Mouse (Mus musculus): Measurements from ENCODE around the gene Sycn. TPM values are rescaled to one million over a fixed set of nuclear protein-coding genes. Genes with fewer than 3 reads are reported as not detected.

Gene Sycn
- polyA plus RNA-seq, 1 experiment from 2014 or later: not detected

- no peak overlapping the region for H3K9ac ChIP-seq (replicated peaks; ENCODE audit: low read depth)
Observed at GRCm38 (mm10) chr7:28585001-28585400, 44.3 kb downstream of the Sycn start.

DNA sequence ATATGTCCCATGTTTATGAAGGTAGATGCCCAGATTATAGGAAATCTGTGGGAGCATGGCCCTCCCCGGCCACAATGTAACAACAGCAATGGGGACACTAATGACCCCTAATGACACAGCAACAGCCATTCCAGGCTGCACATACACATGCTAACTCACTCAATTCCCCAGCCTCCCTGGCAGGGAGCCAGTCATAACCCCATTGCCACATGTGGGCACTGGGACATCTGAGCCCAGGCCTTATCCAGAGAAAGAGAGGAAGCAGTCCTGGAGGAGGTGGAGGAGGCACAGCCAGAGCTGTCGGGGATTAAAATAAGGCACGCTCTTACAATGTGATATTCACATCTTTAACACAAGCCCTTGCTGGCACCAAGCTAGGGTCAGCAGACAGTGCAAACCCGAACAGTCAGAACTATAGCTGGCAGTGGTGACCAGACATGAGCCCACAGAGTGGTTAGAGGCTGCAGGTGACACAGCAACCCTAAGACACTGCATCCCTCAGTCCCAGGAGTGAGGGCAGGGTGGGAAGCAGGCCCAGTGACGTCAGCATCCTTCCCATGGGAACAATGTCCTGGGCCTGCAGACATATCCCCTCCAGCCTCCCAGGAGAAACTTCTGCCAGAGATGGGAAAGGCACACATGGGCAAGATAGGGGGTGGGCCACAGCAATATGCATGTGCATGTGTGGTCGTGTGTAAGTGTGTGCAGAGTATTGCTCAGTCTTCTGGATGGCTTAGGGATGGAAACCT is 46.2 kb downstream of the Sycn start:
- ATAC-seq (peak; percentile 63), DNase-seq (ENCODE audit: low spot score) (peak; percentile 59)
- no peaks in the 10 kb centered on the region for H3K27me3 ChIP-seq (replicated peaks; ENCODE audit: insufficient read depth, low read length)
- peaks cover 49% of the 10 kb centered on the region for H3K4me1 ChIP-seq (ENCODE audit: insufficient read depth, low read depth, low read length)
- no peak overlapping the region for H3K4me2 ChIP-seq (replicated peaks; ENCODE audit: low read depth, low read length)
- H3K4me3 ChIP-seq (ENCODE audit: low read depth, low read length): no peak overlapping the region
- peak overlapping the region; percentile 85 for H3K27ac ChIP-seq (ENCODE audit: low read length)
- no peaks in the 10 kb centered on the region for H3K9me3 ChIP-seq (ENCODE audit: low read length)
- 39% methylated on average over 6 of the region's 6 CpGs for WGBS
- 0 out of 2 replicates have a peak, but pooled peaks cover 8% of the 10 kb centered on the region for H3K36me3 ChIP-seq (ENCODE audit: insufficient read depth, low read length)
- TF ChIP-seq EP300 (IDR thresholded peaks at IDR 0.05): 0 out of 2 replicates have a peak, but pooled peaks have one; percentile 13
- no peak; the same call in 1 of the 2 replicates for TF ChIP-seq CTCF (IDR thresholded peaks at IDR 0.05)
- H3K9ac ChIP-seq (replicated peaks; ENCODE audit: low read depth): no peak overlapping the region

More at GRCm38 (mm10) chr7:28585001-28585400, 44.3 kb downstream of the Sycn start:
- ATAC-seq (peak; percentile 27; the same call in 1 of the 2 replicates), DNase-seq (ENCODE audit: low spot score) (peak; percentile 60)
- Histone ChIP-seq H3K9me3 (ENCODE audit: low read length) (no peaks in the 10 kb centered on the region), H3K36me3 (ENCODE audit: insufficient read depth, low read length) (0 out of 2 replicates have a peak, but pooled peaks cover 8% of the 10 kb centered on the region), H3K27me3 (replicated peaks; ENCODE audit: insufficient read depth, low read length) (no peaks in the 10 kb centered on the region), H3K4me3 (ENCODE audit: low read depth, low read length) (no peak overlapping the region), H3K27ac (ENCODE audit: low read length) (peak overlapping the region; percentile 85), H3K4me2 (replicated peaks; ENCODE audit: low read depth, low read length) (no peak overlapping the region), H3K4me1 (ENCODE audit: insufficient read depth, low read depth, low read length) (peaks cover 49% of the 10 kb centered on the region)
- TF ChIP-seq CTCF (IDR thresholded peaks at IDR 0.05): peak; percentile 34; the same call in 1 of the 2 replicates
- TF ChIP-seq EP300 (IDR thresholded peaks at IDR 0.05): no peak
- WGBS: 41% methylated on average over 6 of the region's 6 CpGs

GRCm38 (mm10) chr7:28587644-28588043 is 47.0 kb downstream of the Sycn start:
- Histone ChIP-seq H3K4me3 (ENCODE audit: low read depth, low read length) (no peak overlapping the region), H3K27ac (ENCODE audit: low read length) (peak overlapping the region; percentile 85), H3K36me3 (ENCODE audit: insufficient read depth, low read length) (0 out of 2 replicates have a peak, but pooled peaks cover 8% of the 10 kb centered on the region), H3K9me3 (ENCODE audit: low read length) (no peaks in the 10 kb centered on the region), H3K27me3 (replicated peaks; ENCODE audit: insufficient read depth, low read length) (no peaks in the 10 kb centered on the region), H3K4me2 (replicated peaks; ENCODE audit: low read depth, low read length) (no peak overlapping the region), H3K4me1 (ENCODE audit: insufficient read depth, low read depth, low read length) (peaks cover 52% of the 10 kb centered on the region), H3K9ac (replicated peaks; ENCODE audit: low read depth) (no peak overlapping the region)
- peak; percentile 48 for DNase-seq (ENCODE audit: low spot score)
- no peak for TF ChIP-seq EP300 (IDR thresholded peaks at IDR 0.05)
- no peak for TF ChIP-seq CTCF (IDR thresholded peaks at IDR 0.05)
- peak; percentile 50 for ATAC-seq

Small RNA genes within 50 kb of the gene (microRNA-seq; reads per million reads assigned to microRNA genes)
- 1.5 reads per million for gene Mir7049

Other genes starting within 250 kb of the Sycn start
- gene Selenov, start 249.7 kb upstream of the Sycn start, polyA plus RNA-seq (2015; fragmentation: Nextera tagmentation; extraction: Ambion mirVana): 0.10 and 0.18 TPM in 2 replicates
- gene Dll3, start 238.6 kb upstream of the Sycn start, polyA plus RNA-seq (2015; fragmentation: Nextera tagmentation; extraction: Ambion mirVana): 0.10 and 0.24 TPM in 2 replicates
- gene Timm50, start 228.8 kb upstream of the Sycn start, polyA plus RNA-seq (2015; fragmentation: Nextera tagmentation; extraction: Ambion mirVana): 51.8 and 54.8 TPM in 2 replicates
- gene Supt5, start 202.1 kb upstream of the Sycn start, polyA plus RNA-seq (2015; fragmentation: Nextera tagmentation; extraction: Ambion mirVana): 39.7 and 41.0 TPM in 2 replicates
- 623 and 695 TPM in 2 replicates for gene Rps16, start 190.2 kb upstream of the Sycn start, polyA plus RNA-seq (2015; fragmentation: Nextera tagmentation; extraction: Ambion mirVana)
- gene Plekhg2, start 168.3 kb upstream of the Sycn start, polyA plus RNA-seq (2015; fragmentation: Nextera tagmentation; extraction: Ambion mirVana): 22.4 and 26.7 TPM in 2 replicates
- gene Zfp36, start 160.6 kb upstream of the Sycn start, polyA plus RNA-seq (2015; fragmentation: Nextera tagmentation; extraction: Ambion mirVana): 48.3 and 55.7 TPM in 2 replicates
- 29.9 and 30.2 TPM in 2 replicates for gene Med29, start 148.2 kb upstream of the Sycn start, polyA plus RNA-seq (2015; fragmentation: Nextera tagmentation; extraction: Ambion mirVana)
- 49.1 and 55.0 TPM in 2 replicates for gene Paf1, start 147.9 kb upstream of the Sycn start, polyA plus RNA-seq (2015; fragmentation: Nextera tagmentation; extraction: Ambion mirVana)
- 81.0 and 83.1 TPM in 2 replicates for gene Gmfg, start 103.4 kb upstream of the Sycn start, polyA plus RNA-seq (2015; fragmentation: Nextera tagmentation; extraction: Ambion mirVana)
- 0.97 and 1.4 TPM in 2 replicates for gene Lrfn1, start 88.9 kb upstream of the Sycn start, polyA plus RNA-seq (2015; fragmentation: Nextera tagmentation; extraction: Ambion mirVana)
- gene Ifnl2, start 30.4 kb upstream of the Sycn start, polyA plus RNA-seq (2015; fragmentation: Nextera tagmentation; extraction: Ambion mirVana): not detected in 2 replicates
- gene Ifnl3, start 18.0 kb upstream of the Sycn start, polyA plus RNA-seq (2015; fragmentation: Nextera tagmentation; extraction: Ambion mirVana): not detected in 2 replicates
- not detected in 2 replicates for gene Nccrp1, start 6.4 kb downstream of the Sycn start, polyA plus RNA-seq (2015; fragmentation: Nextera tagmentation; extraction: Ambion mirVana)
- gene Samd4b, start 57.3 kb downstream of the Sycn start, polyA plus RNA-seq (2015; fragmentation: Nextera tagmentation; extraction: Ambion mirVana): 12.9 and 13.4 TPM in 2 replicates
- 36.3 and 38.2 TPM in 2 replicates for gene Pak4, start 57.3 kb downstream of the Sycn start, polyA plus RNA-seq (2015; fragmentation: Nextera tagmentation; extraction: Ambion mirVana)
- not detected in 2 replicates for gene Acp7, start 90.4 kb downstream of the Sycn start, polyA plus RNA-seq (2015; fragmentation: Nextera tagmentation; extraction: Ambion mirVana)
- 2.3 and 2.8 TPM in 2 replicates for gene Fbxo27, start 152.0 kb downstream of the Sycn start, polyA plus RNA-seq (2015; fragmentation: Nextera tagmentation; extraction: Ambion mirVana)
- 10.9 and 11.0 TPM in 2 replicates for gene Fbxo17, start 175.9 kb downstream of the Sycn start, polyA plus RNA-seq (2015; fragmentation: Nextera tagmentation; extraction: Ambion mirVana)
- gene Mrps12, start 200.9 kb downstream of the Sycn start, polyA plus RNA-seq (2015; fragmentation: Nextera tagmentation; extraction: Ambion mirVana): 99.7 and 101 TPM in 2 replicates
- gene Sars2, start 201.1 kb downstream of the Sycn start, polyA plus RNA-seq (2015; fragmentation: Nextera tagmentation; extraction: Ambion mirVana): 6.0 and 7.0 TPM in 2 replicates
- not detected in 2 replicates for gene Ccer2, start 215.3 kb downstream of the Sycn start, polyA plus RNA-seq (2015; fragmentation: Nextera tagmentation; extraction: Ambion mirVana)
- 55.4 and 57.1 TPM in 2 replicates for gene Sirt2, start 225.8 kb downstream of the Sycn start, polyA plus RNA-seq (2015; fragmentation: Nextera tagmentation; extraction: Ambion mirVana)
- 42.3 and 42.7 TPM in 2 replicates for gene Nfkbib, start 226.6 kb downstream of the Sycn start, polyA plus RNA-seq (2015; fragmentation: Nextera tagmentation; extraction: Ambion mirVana)
- 10.2 and 12.9 TPM in 2 replicates for gene Rinl, start 248.1 kb downstream of the Sycn start, polyA plus RNA-seq (2015; fragmentation: Nextera tagmentation; extraction: Ambion mirVana)

Data from lung, postnatal 0 days (tissue).